Mouse (Mus musculus) brain, embryonic 14.5 days (tissue): ENCODE measurements at regions not wholly inside any gene's neighbourhood (a gene's known extent, or its start where the extent isn't known, plus 50 kb on each side); places are given as distances from the start of the nearest gene placed in this dataset.

ENCODE experiments used
- DNase-seq: peaks from one replicate; pipeline ENCODE4 v3.0.0-alpha.2; 2011; ENCODE audit warnings: low read depth
- CTCF ChIP-seq: fragments of 200-500 bp; IDR thresholded peaks from 2 replicates; pipeline ENCODE4 v1.5.1; 2012; ENCODE audit warnings: inconsistent platforms, mild to moderate bottlenecking, moderate library complexity, borderline replicate concordance; ENCODE audit not compliant: insufficient read depth, insufficient read length; ENCODE audit errors: extremely low read depth
- POLR2A ChIP-seq: fragments of 200-500 bp; IDR thresholded peaks from 2 replicates; pipeline ENCODE4 v1.6.1; 2012; ENCODE audit warnings: mild to moderate bottlenecking, inconsistent platforms, borderline replicate concordance; ENCODE audit not compliant: poor library complexity, insufficient read depth, insufficient read length, severe bottlenecking; ENCODE audit errors: extremely low read depth

- peak; percentile 29 for DNase-seq
- no peak for TF ChIP-seq CTCF
- TF ChIP-seq POLR2A, result no peak
Measured at GRCm38 (mm10) chr1:190570563-190570962, 341.0 kb downstream of the Rps6kc1 start.

GRCm38 (mm10) chr1:190566744-190567143, 344.8 kb downstream of the Rps6kc1 start:
- TF ChIP-seq POLR2A (no peak), CTCF (no peak)
- peak; percentile 38 for DNase-seq

DNA sequence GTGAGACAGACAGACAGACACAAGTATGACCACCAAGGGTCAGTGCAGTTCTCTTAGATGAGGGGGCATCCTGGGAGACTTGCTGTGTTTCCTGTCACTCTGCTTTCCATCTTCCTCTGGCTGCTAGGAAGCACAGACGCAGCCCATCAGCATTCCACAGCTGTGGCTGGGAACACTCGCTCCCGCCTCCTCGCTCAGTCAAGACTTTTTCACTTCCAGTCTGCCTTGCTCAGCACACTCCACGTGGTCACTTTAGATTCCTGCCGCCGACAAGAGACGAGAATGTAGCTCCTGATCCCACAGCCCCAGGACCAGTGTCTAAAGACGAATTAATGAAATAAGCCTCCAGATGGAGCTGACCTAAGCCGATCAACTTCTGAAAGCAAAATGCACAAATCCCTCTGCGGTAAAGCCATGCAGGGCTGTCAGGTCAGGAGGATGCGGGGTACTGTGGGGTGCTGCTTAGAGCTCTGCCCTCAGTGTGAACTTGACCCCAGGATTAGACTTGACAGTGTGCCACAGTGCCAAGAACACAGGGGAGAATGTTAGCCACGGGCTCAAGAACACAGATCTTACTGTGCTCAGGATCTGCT, 348.6 kb downstream of the Rps6kc1 start:
- DNase-seq, result peak; percentile 55
- TF ChIP-seq CTCF (no peak), POLR2A (no peak)

DNA sequence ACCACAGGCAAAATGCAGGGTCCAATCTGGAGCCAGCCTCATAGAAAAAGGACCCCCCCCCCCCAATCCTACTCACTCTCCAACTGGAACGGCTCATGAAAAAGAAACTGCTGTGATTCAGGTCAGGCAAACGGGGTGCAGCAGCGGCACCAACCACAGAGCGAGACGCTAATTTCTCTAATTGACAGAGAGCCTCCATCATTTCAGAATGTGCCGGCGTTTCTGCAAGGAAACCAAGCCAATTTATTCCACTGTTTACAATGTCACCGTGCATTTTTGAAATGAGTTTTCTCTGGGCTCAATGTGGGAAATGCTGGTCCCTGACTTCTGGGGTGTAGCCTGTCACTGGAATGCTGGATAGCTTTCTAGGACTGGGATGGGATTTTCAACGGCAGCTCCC, 351.5 kb downstream of the Rps6kc1 start:
- peak; percentile 53 for DNase-seq
- TF ChIP-seq POLR2A (no peak), CTCF (no peak)

DNA sequence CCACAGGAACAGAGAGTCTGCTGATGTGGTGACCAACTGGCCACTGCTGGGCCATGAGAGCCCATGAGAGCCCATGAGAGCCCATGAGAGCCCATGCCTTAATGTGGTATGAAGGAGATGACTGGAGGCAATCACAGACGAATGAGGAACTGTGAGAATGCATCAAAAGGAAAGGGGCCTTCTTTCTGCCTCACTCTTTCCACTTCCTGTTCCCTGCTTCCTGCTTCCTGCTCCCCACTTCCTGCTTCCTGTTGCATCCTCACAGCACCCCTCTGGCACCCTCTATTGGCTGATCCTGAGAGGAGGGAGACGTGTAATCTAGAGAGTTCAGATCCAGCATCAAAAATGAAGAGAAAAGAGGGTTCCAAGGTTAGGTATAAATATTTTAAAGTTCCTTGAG, 369.7 kb downstream of the Rps6kc1 start:
- TF ChIP-seq POLR2A (no peak), CTCF (peak; percentile 37; the same call in 1 of the 2 replicates)
- no peak for DNase-seq

DNA sequence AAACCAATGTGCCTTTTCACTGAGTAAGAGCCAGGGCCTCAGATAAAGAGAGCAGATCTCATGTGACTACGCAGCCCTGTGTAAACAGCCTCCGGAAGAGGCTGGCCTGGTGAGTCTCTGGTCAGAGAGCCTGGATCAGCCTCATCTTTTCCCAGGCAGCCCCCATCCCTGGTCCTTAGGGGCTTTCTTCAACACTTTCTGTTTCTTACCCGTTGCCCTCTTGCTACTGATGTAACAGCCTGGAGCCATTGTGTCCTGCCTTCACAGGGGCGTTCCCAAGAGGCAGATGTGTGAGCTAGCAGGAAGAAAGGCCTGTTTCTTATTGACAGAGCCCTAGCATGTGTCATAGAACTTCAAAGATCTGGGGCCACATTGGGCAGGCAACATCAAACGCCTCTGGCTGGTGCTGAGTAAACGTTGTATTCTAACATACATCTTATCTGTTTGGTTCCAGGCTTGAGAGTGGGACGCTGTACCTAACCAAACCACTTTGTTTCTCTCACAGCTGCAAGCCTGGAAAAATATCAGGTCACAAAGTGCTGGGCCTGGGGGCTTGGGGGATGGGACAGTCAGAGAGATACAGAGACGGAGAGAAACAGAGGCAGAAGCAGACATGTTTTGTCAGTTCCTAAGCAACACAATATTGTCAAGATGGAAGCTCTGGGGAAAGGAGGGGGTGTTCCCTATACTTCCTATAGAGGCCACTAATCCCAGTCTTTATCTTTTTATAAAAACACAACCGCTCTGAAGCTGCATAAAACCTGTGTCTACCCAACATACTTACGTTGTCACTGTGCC, 362.6 kb upstream of the Prox1 start:
- TF ChIP-seq CTCF, result no peak
- TF ChIP-seq POLR2A, result no peak
- peak; percentile 61 for DNase-seq

GRCm38 (mm10) chr1:190531224-190531623, 360.7 kb upstream of the Prox1 start:
- no peak for DNase-seq

GRCm38 (mm10) chr1:190530079-190530478, 359.6 kb upstream of the Prox1 start:
- TF ChIP-seq CTCF (no peak), POLR2A (no peak)
- no peak for DNase-seq

More at GRCm38 (mm10) chr1:190531224-190531623, 360.7 kb upstream of the Prox1 start:
- TF ChIP-seq CTCF, result no peak
- TF ChIP-seq POLR2A, result no peak

DNA sequence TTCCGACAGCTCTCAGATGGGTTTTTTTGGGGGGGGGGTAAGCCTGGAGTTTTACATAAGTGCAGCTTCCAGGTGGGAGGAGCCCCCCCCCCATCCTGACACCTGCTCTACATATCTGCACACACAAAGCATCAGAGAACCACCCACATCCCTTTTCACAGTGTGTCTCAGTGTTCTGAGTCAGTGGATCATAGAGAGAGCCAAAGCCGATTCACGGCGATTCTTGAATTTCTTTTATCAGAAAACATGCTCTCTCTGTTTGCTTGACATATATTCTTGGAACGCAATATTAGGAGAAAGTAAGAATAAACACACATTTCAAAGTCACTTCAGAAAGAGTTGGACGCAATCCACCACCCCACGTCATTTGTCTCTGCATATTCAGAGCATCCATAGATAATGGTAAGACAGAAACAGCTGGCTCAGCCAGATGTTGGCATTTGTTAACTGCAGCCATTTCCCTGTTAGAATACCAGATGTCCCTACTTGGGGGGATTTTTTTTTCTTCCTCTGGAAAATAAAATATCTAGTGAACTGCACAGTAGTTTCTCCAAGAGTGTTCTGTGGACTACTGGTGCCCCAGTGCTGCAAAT, 357.1 kb upstream of the Prox1 start:
- TF ChIP-seq CTCF (no peak), POLR2A (no peak)
- DNase-seq, result peak; percentile 50

- no peak for TF ChIP-seq POLR2A
- TF ChIP-seq CTCF, result no peak
- DNase-seq, result no peak
Measured at GRCm38 (mm10) chr1:190526634-190527033, 356.1 kb upstream of the Prox1 start.

DNA sequence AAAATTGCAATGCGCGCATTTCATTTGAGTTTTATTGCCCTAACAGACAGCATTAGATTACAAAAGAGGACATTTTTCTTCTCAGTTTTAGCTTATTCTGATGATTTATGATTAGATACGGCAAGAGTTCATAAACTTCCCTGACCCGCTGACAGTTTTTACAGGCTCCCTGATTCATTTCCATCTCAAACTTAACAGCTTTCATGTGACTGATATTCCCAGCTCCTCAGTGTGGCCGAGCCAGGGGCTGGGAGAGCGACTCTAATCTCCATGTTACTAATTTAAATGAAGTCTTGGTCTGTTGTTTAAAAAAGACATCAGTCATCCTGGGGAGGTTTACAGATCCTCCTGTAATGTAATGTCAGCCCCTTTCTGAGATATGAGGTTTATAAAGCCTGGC, 355.5 kb upstream of the Prox1 start:
- DNase-seq, result no peak
- TF ChIP-seq POLR2A (no peak), CTCF (no peak)

DNA sequence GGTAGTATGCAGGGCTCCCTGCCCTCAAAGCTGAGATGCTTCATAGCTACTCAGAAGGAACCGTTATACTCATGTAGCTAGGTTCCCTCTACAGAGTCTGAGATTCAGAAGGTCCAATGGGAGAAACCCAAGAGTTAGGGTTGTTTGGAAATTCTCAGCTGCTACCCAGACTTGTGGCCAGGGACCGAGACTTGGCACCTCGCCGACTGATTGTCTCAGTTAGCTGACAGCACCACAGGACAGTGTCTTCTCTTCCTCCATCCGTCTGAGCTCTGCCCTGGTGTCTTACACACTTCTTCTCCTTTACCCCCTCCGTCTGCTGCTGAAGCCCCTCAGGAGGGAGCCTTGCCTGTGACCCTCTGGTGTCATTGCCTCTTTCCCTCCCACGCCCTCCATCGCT, 329.6 kb upstream of the Prox1 start:
- no peak for DNase-seq
- TF ChIP-seq CTCF (no peak), POLR2A (no peak)

- DNase-seq, result peak; percentile 40
- TF ChIP-seq POLR2A (no peak), CTCF (no peak)
Measured at GRCm38 (mm10) chr1:190497474-190497873, 327.0 kb upstream of the Prox1 start.
